Mouse (Mus musculus): ENCODE data around the gene Sfxn5. TPM values are rescaled to one million over a fixed set of nuclear protein-coding genes. Genes with fewer than 3 reads are reported as not detected.
A peak's percentile ranks its signal among the peaks of the same experiment; 100 is the strongest.

Gene Sfxn5
- polyA plus RNA-seq (2012; rRNA removed) = 3.5 and 6.2 TPM in 2 replicates

DNA sequence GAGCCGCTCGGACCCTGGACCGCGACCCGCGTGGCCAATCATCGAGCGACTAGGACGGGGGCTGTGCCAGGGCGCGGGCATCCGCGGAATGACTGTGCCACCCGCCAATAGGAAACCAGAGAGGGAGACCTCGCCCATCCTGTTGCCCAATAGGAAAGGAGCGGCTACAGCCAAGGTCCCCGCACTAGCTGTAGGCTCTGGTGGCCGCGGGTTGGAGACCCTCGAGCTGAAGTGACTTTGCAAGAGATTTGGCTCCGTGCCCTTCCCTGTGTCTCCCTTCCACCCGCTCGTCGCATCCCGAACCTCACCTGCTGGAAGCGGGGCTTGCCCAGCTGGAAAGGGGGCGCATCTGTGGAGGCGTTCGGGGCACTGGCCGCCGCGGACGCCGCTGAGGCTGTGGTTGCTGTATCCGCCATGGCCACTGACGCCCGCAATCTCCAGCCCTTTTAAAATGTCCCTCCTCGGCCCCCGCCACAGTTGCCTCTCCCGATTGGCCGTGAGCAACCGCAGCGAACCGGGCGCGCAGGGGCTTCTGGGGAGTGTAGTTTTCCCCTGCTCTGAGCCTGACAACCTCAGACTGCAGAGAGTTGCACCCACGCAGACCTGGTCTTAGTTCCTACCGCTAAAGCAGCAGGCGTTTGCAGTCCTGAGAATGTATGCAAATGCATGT is at the start of gene Sfxn5:
TSS of gene Sfxn5 (minus strand) at position 423 of the 670 bp plus-strand sequence.
- DNase-seq (ENCODE audit: low read depth in 1 of 2, low spot score in 2 of 2) = peak; percentile 79 to 97
- TF ChIP-seq CTCF (IDR thresholded peaks at IDR 0.05; ENCODE audit: extremely low read depth, insufficient read depth, insufficient read length, insufficient replicate concordance) (no peak), POLR2A (IDR thresholded peaks at IDR 0.05; ENCODE audit: low read depth, low read length) (peak; percentile 24; the same call in 1 of the 2 replicates)
- WGBS = under 1% methylated on average over 49 of the region's 49 CpGs
- H3K36me3 ChIP-seq (ENCODE audit: control insufficient read depth, insufficient read depth, low read length) = no peaks in the 10 kb centered on the region
- peaks cover 2% of the 10 kb centered on the region; the same call in 1 of the 2 replicates for H3K27me3 ChIP-seq (ENCODE audit: control insufficient read depth, insufficient read depth, low read length)
- H3K27ac ChIP-seq (ENCODE audit: insufficient read depth, low read length) = peak within 1 kb of the TSS; percentile 77
- peak within 1 kb of the TSS; percentile 72 for H3K4me3 ChIP-seq (ENCODE audit: extremely low read depth, insufficient read depth, insufficient read length)
- no peaks in the 10 kb centered on the region; the same call in 1 of the 2 replicates for H3K4me1 ChIP-seq (ENCODE audit: control insufficient read depth, insufficient read depth, insufficient read length)

DNA sequence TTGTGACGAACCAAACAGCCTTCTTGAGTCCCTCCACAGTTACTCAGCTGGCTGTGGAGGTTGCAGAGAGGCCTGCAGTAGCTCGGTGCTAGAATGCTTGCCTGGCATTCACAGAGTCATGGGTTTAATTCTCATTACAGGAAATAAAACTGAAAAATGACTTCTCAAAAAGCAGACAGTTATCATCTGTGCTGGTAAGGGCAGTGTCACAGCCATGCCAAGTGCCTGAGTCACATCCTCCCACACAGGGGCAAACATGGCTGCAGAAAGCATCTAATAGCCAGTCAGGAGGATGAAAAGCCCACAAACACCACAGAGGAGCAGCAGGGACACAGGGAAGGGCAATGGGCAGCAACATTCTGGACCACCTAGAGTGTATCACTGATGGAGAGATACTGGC is 49.6 kb upstream of the Sfxn5 start:
- H3K4me3 ChIP-seq (ENCODE audit: extremely low read depth, insufficient read depth, insufficient read length) = no peak overlapping the region
- no peak for TF ChIP-seq POLR2A (IDR thresholded peaks at IDR 0.05; ENCODE audit: low read depth, low read length)
- TF ChIP-seq CTCF (IDR thresholded peaks at IDR 0.05; ENCODE audit: extremely low read depth, insufficient read depth, insufficient read length, insufficient replicate concordance) = no peak
- H3K27me3 ChIP-seq (ENCODE audit: control insufficient read depth, insufficient read depth, low read length) = no peaks in the 10 kb centered on the region; the same call in 1 of the 2 replicates
- no peak for DNase-seq (ENCODE audit: low read depth in 1 of 2, low spot score in 2 of 2)
- 72% methylated on average over 2 of the region's 2 CpGs for WGBS
- peaks cover 6% of the 10 kb centered on the region; the same call in 1 of the 2 replicates for H3K4me1 ChIP-seq (ENCODE audit: control insufficient read depth, insufficient read depth, insufficient read length)
- H3K36me3 ChIP-seq (ENCODE audit: control insufficient read depth, insufficient read depth, low read length) = no peaks in the 10 kb centered on the region
- H3K27ac ChIP-seq (ENCODE audit: insufficient read depth, low read length) = no peak overlapping the region

DNA sequence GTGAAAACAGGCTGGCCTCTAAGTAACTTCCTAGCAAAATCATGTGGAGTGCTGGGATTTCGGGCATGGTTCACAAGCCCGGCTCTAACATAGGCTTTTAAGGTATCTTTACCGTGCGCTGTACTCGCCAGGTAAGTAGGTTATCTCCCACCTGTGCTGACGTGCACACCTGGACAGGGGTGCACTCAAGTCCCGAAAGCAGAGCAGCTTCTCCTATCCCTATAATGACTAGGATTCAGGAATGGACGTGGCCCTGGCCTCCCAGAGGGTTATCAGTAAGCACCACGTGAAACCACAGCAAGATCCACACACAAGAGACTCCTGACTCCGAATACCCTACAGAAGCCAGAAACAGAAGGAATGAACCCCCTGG is 48.4 kb upstream of the Sfxn5 start:
- no peaks in the 10 kb centered on the region; the same call in 1 of the 2 replicates for H3K27me3 ChIP-seq (ENCODE audit: control insufficient read depth, insufficient read depth, low read length)
- H3K36me3 ChIP-seq (ENCODE audit: control insufficient read depth, insufficient read depth, low read length) = no peaks in the 10 kb centered on the region
- WGBS = 89% methylated on average over 10 of the region's 10 CpGs
- H3K4me3 ChIP-seq (ENCODE audit: extremely low read depth, insufficient read depth, insufficient read length) = no peak overlapping the region
- H3K4me1 ChIP-seq (ENCODE audit: control insufficient read depth, insufficient read depth, insufficient read length) = peaks cover 6% of the 10 kb centered on the region; the same call in 1 of the 2 replicates
- H3K27ac ChIP-seq (ENCODE audit: insufficient read depth, low read length) = no peak overlapping the region
- TF ChIP-seq CTCF (IDR thresholded peaks at IDR 0.05; ENCODE audit: extremely low read depth, insufficient read depth, insufficient read length, insufficient replicate concordance) (no peak), POLR2A (IDR thresholded peaks at IDR 0.05; ENCODE audit: low read depth, low read length) (no peak)
- DNase-seq (ENCODE audit: low read depth in 1 of 2, low spot score in 2 of 2) = no peak

DNA sequence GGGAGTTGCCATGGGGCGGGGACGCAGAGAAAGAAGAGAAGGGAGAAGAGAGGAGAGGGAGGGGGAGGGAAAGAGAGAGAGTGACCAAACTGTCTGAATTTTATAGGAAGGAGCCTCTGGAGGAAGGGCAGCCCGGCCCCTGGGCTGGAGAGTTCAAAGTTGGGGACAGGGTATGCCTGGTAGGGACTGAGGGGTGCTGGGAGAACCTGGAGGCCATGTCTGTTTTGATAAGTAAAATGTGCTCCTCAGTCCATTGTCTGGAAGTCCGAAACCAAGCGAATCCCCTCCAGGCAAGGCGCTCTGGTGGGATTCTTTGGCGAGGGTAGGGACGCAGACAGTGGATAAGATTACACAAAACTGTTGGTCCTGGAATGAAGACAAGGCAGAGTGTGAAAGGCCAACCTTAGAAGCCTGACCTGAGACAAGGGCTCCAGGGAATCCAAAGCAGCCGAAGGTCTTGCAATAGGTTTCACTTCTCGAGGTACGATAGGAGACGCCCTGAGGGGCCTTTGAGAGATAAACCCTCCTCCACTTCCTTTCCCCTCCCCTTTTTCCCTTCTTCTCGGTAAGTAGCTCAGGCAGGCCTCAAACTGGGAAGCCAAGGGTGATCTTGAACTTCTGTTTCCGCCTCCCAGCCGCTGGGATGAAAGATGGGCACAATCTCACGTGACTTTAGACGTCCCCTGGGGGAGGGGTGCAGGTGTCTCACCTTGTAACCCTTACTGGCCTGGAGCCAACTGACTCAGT is 47.9 kb upstream of the Sfxn5 start:
- WGBS = 37% methylated on average over 17 of the region's 17 CpGs
- no peaks in the 10 kb centered on the region for H3K36me3 ChIP-seq (ENCODE audit: control insufficient read depth, insufficient read depth, low read length)
- H3K27ac ChIP-seq (ENCODE audit: insufficient read depth, low read length) = no peak overlapping the region
- H3K4me3 ChIP-seq (ENCODE audit: extremely low read depth, insufficient read depth, insufficient read length) = no peak overlapping the region
- TF ChIP-seq CTCF (IDR thresholded peaks at IDR 0.05; ENCODE audit: extremely low read depth, insufficient read depth, insufficient read length, insufficient replicate concordance) (no peak), POLR2A (IDR thresholded peaks at IDR 0.05; ENCODE audit: low read depth, low read length) (no peak)
- peaks cover 6% of the 10 kb centered on the region; the same call in 1 of the 2 replicates for H3K4me1 ChIP-seq (ENCODE audit: control insufficient read depth, insufficient read depth, insufficient read length)
- no peaks in the 10 kb centered on the region; the same call in 1 of the 2 replicates for H3K27me3 ChIP-seq (ENCODE audit: control insufficient read depth, insufficient read depth, low read length)
- DNase-seq (ENCODE audit: low read depth in 1 of 2, low spot score in 2 of 2) = no peak

DNA sequence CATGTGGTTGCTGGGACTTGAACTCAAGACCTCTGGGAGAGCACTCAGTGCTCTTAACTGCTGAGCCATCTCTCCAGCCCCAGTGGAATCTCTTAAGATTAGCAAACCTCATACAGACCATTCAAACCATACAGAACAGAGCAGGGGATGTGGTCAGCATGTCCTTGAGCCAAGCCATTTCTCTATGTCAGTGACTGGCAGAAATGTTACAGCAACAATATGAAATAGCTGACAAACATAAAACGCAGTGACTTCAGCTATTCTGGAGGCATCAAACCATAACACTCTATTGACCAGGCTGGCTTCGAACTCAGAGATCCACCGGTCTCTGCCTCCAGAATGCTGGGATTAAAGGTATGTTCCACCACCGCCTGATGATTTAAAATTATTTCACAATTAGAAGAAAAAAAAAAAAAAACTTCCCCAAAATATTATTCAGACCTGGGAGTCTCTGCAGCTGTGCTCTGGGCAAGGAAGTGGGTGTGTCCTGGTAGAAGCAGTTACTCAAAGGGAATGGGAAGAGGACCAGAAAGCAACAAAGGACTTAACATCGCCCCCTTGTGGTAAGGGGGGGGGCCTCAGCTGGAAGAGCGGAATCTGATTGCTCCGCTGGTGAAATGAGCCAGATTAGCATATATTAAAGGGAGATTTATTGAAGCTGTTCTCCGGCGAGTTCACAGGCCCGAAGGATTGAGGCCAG is 47.1 kb upstream of the Sfxn5 start:
- WGBS = 20% methylated on average over 10 of the region's 10 CpGs
- Histone ChIP-seq H3K4me1 (ENCODE audit: control insufficient read depth, insufficient read depth, insufficient read length) (peaks cover 6% of the 10 kb centered on the region; the same call in 1 of the 2 replicates), H3K36me3 (ENCODE audit: control insufficient read depth, insufficient read depth, low read length) (no peaks in the 10 kb centered on the region), H3K27me3 (ENCODE audit: control insufficient read depth, insufficient read depth, low read length) (no peaks in the 10 kb centered on the region; the same call in 1 of the 2 replicates), H3K27ac (ENCODE audit: insufficient read depth, low read length) (no peak overlapping the region), H3K4me3 (ENCODE audit: extremely low read depth, insufficient read depth, insufficient read length) (no peak overlapping the region)
- peak; percentile 30 to 50 for DNase-seq (ENCODE audit: low read depth in 1 of 2, low spot score in 2 of 2)
- no peak for TF ChIP-seq POLR2A (IDR thresholded peaks at IDR 0.05; ENCODE audit: low read depth, low read length)
- TF ChIP-seq CTCF (IDR thresholded peaks at IDR 0.05; ENCODE audit: extremely low read depth, insufficient read depth, insufficient read length, insufficient replicate concordance) = peak; percentile 52; the same call in 1 of the 2 replicates

DNA sequence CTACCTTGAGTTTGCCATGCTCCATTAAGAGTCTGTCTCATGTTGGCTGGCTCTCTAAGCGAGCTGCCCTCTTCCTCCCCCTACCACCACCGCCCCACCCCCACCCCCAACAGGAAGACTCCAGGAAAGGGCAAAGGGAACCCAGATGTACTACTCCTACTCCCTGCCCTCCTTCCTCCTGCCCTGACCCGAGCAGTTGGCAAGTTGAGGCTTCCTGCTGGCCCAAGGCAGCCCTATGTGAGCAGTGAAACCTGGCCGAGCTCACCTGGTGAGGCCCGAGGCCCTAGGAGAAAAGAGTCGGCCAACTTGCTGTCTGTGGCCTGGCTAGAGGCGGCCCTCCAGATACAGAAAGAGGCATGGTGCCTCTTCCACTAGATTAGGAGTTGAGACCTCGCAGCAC is 45.4 kb upstream of the Sfxn5 start:
- 55% methylated on average over 8 of the region's 8 CpGs for WGBS
- Histone ChIP-seq H3K27ac (ENCODE audit: insufficient read depth, low read length) (no peak overlapping the region), H3K36me3 (ENCODE audit: control insufficient read depth, insufficient read depth, low read length) (no peaks in the 10 kb centered on the region), H3K4me3 (ENCODE audit: extremely low read depth, insufficient read depth, insufficient read length) (no peak overlapping the region), H3K4me1 (ENCODE audit: control insufficient read depth, insufficient read depth, insufficient read length) (peaks cover 9% of the 10 kb centered on the region), H3K27me3 (ENCODE audit: control insufficient read depth, insufficient read depth, low read length) (no peaks in the 10 kb centered on the region; the same call in none of the 2 replicates)
- TF ChIP-seq POLR2A (IDR thresholded peaks at IDR 0.05; ENCODE audit: low read depth, low read length) (no peak), CTCF (IDR thresholded peaks at IDR 0.05; ENCODE audit: extremely low read depth, insufficient read depth, insufficient read length, insufficient replicate concordance) (no peak)
- no peak for DNase-seq (ENCODE audit: low read depth in 1 of 2, low spot score in 2 of 2)

Measured in spleen, adult 2 months (tissue).